Mouse (Mus musculus) right cerebral cortex, adult 18-20 months (tissue): ENCODE measurements around the gene Galnt11.

Experiments used
- DNase-seq: peaks from one replicate; pipeline ENCODE4 v3.0.0; 2022; ENCODE audit warnings: mixed read lengths

Galnt11 gene

DNA sequence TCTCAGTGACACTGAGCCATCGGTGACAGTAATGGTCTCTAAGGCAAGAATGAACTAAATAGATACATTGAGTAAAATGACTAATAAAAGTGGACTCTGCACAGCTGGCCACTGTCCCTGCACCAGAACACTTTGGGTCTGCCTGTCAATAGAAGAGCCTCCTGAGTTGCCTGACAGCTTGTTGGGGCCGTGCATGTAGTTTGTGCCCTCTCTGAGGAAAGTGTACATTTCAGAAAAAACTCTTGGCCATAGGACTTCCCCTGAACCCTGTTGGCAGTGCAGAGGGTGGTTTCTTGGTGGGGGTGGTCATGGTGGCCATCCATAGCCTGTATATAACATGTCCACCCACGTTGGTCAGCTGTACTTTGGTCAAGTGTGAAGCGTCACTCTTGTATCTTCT, 32.8 kb downstream of the Galnt11 start:
- DNase-seq = no peak

DNA sequence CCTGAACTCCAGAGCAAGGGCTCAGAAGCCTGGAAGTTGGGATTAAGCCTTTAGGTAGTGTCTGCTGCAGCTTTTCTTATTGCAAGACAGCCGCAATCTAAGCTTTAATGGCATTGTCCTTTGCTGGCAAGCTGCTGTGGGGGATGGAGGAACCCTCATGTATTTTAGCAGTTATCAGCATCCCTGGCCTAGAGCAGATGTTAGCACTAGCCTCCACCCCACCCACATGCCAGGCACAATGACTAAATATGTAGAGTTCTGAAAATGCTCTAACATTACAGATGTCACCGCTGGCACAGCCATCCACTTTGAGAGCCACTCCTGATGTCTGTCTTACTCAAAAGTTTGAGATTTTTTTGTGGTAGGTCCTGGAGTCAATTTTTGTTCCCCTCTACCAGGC, 35.0 kb downstream of the Galnt11 start:
- peak; percentile 81 for DNase-seq

DNA sequence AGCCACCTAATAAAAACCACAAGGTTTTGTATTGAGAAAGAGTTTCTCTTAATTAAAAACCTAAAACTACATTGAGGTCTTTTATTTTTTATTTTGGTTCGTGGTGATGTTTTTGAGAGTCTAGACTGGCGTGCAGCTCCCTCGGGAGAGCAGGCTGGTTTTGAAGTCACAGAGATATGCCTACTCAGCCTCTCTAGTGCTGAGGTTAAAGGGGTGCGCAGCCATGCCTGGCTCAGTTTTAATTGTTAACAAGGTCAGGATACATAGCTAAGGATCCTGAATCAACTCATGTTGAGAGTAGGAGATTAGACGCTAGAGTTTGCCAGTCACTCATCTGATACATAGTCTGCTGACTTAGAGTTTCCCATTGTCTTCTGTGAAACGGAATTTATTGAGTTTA, 39.7 kb downstream of the Galnt11 start:
- no peak for DNase-seq

DNA sequence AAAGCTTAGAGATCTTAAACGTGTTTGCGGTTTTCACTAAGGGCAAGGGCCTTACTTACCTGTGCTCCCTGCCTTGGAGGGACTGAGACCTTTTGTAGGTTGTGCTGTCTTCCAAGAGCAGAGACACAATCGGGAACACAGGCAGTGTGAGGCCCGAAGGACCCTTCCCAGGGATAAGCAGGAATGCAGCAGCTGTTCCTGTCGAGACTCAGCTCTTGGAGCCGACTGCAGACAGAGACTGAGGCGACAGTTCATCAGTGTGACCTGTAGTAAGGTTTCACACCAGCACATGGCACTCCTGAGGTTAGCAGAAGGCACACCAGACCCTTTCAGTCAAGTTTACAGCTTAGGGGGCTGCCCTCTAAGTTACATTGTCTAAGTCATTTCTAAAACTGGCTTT, 40.6 kb downstream of the Galnt11 start:
- no peak for DNase-seq

DNA sequence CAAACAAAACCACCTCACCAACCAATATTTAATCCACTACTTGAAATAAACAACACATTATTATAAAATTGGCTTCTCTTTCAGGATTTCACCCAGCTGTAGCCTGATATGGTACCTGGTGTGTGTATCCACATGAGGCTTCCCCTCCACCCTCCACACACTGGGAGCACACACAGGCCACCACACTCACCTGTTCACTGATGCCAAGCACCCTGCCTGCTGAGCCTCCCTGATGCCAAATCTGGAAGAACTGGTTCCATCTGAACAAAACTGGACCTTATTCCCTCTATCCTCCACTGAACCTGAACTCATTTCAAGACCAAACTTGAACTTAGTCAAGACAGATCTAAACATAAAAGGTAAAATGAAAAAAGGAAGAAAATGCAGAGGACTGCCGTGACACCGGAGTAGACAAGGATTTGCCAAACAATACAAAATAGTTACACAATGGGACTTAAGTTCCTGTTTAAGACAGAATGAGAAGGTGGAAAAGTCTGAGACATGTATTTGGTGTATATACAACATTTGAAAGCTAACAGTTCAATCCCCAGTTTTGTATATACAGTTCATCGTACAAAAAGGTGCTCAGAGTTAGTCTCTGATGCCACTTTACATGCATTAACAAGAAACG, 46.7 kb downstream of the Galnt11 start:
- DNase-seq = no peak

DNA sequence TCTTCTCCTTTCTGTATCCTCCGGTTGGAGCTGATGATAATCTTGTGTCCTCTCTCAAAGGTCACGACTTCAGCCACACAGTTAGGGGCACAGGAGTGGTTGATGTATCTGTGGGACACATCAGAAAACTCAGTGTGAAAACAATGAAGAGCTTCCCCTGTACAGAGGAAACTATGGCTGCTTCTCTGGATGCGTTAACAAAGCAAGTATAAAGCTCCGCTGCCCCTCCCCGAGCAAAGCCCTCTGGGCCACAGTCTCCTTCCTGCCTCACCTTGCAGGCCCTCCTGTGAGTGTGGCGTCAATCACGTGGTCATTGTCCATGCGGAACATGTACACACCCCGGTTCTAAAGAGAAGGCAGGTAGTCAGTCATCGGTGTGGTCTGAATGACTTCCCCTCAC, 53.9 kb downstream of the Galnt11 start:
- no peak for DNase-seq

DNA sequence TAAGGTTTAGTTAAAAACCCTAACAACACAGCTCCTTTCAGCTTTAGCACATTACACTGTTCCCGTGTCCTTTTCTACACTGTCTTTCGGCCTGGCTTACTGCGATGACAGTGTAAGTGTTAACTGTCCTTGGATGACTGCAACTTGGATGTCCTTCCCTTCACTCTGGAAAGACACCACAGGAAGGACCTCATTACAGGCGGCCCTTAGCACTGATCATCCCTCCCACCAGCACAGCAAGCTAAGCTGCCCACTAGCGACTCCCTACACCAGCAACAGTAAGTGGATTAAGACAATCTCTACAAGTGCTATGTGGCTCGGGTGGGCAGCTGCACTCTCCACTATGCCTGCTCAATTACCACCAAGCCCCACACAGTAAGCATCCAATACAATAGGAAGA, 54.7 kb downstream of the Galnt11 start:
- DNase-seq = no peak

DNA sequence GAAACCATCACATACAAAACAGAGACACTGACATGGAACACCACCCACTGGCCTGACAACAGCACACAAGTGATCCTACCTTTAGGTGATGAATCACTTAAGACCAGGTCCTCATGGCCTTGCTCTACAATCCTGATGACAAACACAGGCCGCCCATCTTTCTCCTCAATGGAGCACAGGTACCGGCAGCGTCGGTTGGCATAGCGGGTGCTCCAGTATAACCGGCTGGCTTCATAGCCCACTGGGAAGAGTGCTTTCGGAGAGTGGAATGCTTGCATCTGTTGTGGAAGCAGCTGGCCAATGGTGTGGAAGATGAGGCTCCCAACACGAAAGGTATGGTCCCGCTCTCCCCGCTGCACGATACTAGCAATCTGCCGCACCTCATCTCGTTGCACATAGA, 62.3 kb downstream of the Galnt11 start:
- DNase-seq = no peak

DNA sequence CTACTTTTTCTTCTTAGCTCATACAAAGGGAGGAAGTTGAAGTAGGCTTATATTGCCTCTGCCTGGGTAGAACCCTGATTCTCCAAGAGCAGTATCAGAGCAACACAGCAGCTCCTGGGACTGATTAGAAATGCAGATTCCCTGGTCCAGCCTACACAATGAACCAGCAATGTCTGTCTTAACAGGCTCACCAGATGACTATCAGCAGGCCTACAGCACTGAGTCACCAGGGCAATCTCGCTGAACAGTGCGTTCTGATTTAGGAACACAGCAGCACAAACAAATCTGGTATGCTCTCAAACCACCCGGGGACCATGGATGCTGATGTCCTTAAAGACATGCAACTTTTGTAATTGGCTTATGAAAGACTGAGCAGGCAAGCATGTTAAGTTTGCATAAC, 75.1 kb downstream of the Galnt11 start:
- peak; percentile 62 for DNase-seq

DNA sequence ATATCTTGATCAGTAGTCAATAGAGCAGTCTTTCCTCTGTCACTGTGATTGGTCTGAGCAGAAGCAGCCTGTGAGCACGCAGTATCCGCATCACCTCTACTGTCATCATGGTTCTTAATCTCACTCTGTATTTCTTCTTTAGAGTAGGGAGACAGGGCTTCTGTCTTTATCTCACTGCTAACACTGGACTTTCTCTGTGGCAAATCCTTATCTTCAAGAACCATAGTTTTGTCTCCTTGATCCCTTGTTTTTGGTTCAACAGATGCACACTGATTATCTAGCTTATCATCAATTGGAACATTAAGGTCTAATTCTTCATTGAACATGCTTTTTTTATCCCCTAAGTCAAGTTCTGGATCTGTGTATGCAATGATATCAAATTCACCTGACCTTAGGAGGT, 88.5 kb downstream of the Galnt11 start:
- no peak for DNase-seq

DNA sequence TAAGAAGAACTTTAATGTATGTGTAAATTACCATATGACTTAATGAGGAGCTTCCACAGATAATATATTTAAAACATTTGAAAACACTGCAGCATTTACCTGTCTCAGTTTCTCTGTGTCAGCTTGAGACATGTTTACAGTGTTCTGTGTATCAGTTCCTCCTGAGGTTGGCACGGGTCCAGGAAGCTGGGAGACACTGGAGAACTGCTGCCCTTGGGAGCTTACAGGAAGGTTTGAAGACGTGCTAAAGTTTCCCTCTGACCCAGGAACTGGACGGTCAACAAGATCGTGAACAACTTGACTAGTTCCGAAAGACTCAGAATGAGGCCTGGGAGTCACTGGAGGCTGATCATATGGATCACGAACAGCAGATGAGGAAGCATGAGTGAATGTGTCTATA, 92.2 kb downstream of the Galnt11 start:
- no peak for DNase-seq
